Mouse (Mus musculus) NIH3T3 (cell line): Measurements from ENCODE around the gene Olfr1204.

Experiments used
- DNase-seq: peaks from one replicate; pipeline ENCODE4 v3.0.0-alpha.2; 2012; ENCODE audit warnings: low read depth

Gene Olfr1204

GRCm38 (mm10) chr2:88848992-88849391 is at the start of gene Olfr1204:
Olfr1204 (plus strand) TSS chr2:88849292.
- DNase-seq: no peak

GRCm38 (mm10) chr2:88814196-88814595 is 34.9 kb upstream of the Olfr1204 start, which contains the start of gene Olfr1202:
Olfr1202 (plus strand) TSS chr2:88814496.
- no peak for DNase-seq

GRCm38 (mm10) chr2:88829437-88829836 is 19.7 kb upstream of the Olfr1204 start, which contains the start of gene Olfr1205:
Olfr1205 (plus strand) TSS chr2:88829737.
- no peak for DNase-seq

GRCm38 (mm10) chr2:88838477-88838876 is 10.6 kb upstream of the Olfr1204 start:
- DNase-seq: no peak

- no peak for DNase-seq
These were observed 13.8 kb downstream of the Olfr1204 start, which contains the start of gene Olfr1206 for GRCm38 (mm10) chr2:88862931-88863330. Olfr1206 (plus strand) TSS chr2:88863231.

- no peak for DNase-seq
These were observed 53.1 kb downstream of the Olfr1204 start, which contains the start of gene Olfr1208 for GRCm38 (mm10) chr2:88902211-88902610. Olfr1208 (minus strand) TSS chr2:88902311.
